Mouse (Mus musculus): ENCODE data around the gene Psmc6.

The Psmc6 gene

GRCm38 (mm10) chr14:45329589-45330181, at the start of gene Psmc6:
Psmc6 (plus strand) TSS chr14:45329788.
- peak; percentile 83 to 90 for DNase-seq

GRCm38 (mm10) chr14:45282066-45282465, 47.5 kb upstream of the Psmc6 start:
- no peak for DNase-seq

- no peak for DNase-seq
These were observed 38.0 kb upstream of the Psmc6 start for GRCm38 (mm10) chr14:45291608-45292007.

- DNase-seq, result no peak
These were observed 25.6 kb upstream of the Psmc6 start for GRCm38 (mm10) chr14:45303939-45304338.

DNA sequence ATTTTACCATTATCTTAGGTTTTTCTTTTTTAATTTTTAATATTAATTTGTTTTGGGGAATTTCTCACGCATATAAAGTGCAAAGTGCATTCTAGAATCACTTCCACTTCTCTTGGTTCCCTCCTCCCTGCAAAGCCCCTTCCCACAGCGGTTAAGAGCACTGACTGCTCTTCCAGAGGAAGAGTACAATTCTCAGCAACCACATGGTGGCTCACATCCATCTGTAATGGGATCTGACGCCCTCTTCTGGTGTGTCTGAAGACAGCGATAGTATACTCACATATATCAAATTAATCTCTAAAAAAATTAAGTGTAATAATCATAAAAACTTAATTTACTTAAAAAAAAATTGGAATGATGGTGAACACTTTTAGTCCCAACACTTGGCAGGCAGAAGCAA, 25.2 kb upstream of the Psmc6 start:
- DNase-seq, result no peak

DNA sequence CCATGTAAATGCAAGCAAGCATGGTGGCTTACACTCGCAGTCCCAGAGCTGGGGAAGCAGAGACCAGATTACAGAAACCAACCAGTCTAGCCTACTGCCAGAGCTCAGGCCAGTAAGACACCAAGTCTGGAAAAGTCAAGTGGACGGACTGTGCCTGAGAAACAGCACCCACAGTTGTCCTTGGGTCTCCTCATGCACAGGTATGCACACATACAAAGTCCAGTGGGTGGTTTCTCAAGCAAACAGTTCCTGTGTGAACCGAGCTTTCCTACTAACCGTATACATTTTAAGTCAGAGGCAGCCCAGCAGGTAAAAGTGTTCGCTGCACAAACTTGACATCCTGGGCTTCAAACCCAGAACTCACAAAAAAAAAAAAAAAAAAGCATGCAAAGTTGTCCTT, 23.7 kb upstream of the Psmc6 start:
- no peak for DNase-seq

- DNase-seq, result no peak
These were observed 21.8 kb upstream of the Psmc6 start for GRCm38 (mm10) chr14:45307630-45308328.

DNA sequence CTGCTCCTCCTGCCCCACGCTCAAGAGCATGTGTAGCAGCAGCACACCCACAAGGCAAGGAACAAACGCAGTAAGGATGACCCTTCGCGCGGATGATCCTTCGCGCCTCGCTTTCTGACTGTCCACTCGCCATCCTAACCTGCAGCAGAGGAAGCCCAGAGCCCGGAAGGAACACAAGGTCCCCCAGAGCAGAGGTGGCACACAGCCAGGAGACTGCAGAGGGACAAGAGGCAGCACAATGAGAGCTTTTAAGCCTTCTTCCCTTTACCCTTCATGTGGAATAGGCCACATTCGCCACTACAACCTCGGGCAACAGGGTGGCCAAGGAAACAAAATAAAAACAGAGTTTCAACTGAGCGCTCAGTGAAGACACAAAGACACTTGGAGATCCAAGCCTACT, 19.9 kb upstream of the Psmc6 start:
- DNase-seq, result no peak

- no peak for DNase-seq
These were observed 19.5 kb upstream of the Psmc6 start for GRCm38 (mm10) chr14:45310101-45310500.

DNA sequence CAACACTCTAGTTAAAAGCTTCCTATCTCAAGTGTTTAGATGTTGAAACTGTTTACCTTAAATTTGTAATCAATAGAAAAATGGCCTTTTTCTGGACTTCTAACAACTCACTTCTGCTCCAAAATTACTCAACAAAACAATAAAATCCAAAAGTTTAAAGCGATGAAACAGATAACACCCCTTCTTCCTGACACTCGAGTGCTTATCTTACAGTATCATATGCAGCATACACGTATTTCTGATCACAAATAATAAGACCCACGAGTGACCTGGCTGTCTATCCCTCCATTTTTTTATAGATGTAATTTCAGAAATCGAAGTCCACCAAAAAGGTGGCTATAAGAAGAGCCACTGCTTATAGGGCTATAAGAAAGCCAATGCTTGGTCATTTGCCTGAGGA, 12.7 kb upstream of the Psmc6 start:
- DNase-seq, result no peak

- DNase-seq, result no peak
These were observed 11.6 kb upstream of the Psmc6 start for GRCm38 (mm10) chr14:45317921-45318411.

DNA sequence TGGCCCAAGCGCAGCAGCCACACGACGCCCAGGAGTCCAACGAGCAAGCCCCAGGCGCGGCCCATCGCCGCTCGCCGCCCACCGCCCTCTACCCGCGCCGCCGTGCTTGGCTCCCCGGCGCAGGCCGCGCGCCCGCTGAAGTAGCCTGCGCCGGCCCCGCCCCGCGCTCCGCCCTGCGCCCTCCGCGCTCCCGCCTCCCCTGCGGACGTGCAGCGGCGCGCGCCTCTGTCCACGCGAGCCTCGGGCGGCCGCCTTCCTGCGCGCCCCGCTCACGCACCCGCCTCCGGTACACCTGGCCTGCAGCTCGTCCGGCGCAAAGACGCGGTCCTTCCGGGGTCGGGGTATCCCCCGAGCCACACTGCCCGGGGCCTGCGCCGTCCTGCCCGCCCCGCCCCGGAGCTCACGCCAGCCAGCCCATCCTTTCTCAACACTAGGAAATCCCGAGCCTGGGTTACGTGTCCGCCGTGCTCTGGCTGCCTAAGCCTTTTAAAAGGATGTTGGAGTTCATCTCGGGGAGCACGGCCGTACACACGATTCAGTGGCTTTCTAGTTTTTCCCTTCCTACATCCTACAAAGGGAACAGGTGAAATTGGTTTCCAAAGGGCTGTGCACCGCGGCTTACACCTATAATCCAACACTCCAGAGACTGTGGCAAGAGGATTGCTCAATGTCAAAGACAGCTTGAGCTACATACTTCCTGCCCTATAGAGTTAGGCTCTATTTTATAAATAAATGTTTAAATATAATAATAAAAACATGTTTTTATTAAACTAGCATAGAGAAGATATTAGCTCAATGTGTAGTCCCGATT, 11.0 kb upstream of the Psmc6 start, which contains the start of gene Ero1l:
Gene Ero1l, minus strand, starts transcription at position 346 of the 811 bp plus-strand sequence.
- DNase-seq, result peak; percentile 68 to 71

- DNase-seq, result no peak
These were observed 10.4 kb upstream of the Psmc6 start for GRCm38 (mm10) chr14:45319237-45319610.

DNA sequence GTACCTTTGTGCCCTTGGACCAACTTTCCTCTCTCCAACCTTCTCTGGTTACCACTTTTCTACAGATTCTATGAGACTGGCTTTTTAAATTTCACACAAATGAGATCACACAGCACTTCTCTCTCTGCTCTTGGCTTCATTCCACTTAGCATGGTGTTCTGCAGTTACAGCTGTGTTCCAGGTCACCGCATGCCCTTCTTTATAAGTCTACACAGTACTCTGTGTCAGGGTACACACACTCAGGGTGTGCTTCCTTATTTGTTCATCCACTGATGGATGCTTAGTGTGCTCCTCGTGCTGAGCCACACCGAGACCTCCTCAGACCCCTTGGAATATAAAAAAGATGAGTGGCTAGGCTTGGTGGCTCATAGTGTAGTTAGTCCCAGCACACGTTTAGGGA, 9.5 kb upstream of the Psmc6 start:
- DNase-seq, result no peak

DNA sequence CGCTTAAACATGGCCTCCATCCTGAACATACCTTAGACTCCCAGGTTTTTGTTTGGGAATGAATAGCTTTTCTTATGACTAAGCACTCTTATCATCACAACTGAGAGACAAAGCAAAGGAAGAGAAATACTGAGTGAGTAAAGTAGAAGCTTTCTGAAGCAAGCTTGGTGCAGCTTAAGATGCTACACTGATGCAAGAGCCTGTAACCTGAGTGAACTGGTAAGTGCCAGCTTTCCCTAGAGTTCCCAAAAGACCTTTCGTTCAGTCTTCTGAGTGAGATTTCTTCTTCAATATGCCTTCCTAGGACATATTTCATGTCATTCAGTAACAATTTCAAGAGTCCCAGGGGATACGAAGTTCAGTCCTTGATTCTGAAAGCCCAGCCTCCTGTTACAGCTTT, 8.5 kb upstream of the Psmc6 start:
- no peak for DNase-seq

- no peak for DNase-seq
These were observed 8.0 kb upstream of the Psmc6 start for GRCm38 (mm10) chr14:45321622-45322021.

DNA sequence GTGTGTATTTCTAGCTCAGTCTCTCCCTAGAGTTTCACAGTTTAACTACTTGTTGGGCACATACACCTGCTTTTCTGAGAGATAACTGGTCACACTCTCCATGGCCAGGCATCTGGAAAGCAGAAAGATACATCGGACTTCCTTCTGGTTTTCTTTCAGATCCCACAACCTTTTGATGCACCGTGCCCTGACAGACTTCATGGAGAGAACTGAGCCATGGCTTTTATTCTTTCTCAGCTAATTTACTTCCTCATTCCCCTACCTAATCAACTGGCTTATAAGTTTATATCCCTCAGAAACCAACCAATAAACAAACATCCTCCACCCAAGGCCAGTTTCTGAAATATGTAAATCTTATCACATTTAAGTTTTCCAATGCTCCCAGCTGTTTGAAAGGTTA, 7.1 kb upstream of the Psmc6 start:
- no peak for DNase-seq

DNA sequence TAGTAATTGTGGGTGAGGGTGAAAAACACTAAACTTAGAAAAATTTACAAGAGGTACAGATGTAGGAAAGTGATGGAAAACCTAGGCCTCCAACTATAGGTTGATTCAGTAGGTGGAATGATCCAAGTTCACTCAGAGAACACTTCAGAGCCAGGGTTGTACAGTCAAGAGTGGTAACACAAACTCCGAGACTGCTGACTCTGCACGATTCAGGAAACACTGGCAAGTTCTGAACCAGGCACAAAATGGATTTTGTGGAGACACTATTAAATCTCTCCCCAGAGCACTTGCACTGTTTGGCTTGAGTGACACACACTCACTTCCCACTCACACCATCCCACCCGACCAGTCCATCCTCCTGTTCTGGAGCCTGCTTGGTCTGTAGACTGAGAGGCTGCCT, 6.3 kb upstream of the Psmc6 start:
- no peak for DNase-seq

GRCm38 (mm10) chr14:45325471-45325870, 4.1 kb upstream of the Psmc6 start:
- DNase-seq, result no peak

DNA sequence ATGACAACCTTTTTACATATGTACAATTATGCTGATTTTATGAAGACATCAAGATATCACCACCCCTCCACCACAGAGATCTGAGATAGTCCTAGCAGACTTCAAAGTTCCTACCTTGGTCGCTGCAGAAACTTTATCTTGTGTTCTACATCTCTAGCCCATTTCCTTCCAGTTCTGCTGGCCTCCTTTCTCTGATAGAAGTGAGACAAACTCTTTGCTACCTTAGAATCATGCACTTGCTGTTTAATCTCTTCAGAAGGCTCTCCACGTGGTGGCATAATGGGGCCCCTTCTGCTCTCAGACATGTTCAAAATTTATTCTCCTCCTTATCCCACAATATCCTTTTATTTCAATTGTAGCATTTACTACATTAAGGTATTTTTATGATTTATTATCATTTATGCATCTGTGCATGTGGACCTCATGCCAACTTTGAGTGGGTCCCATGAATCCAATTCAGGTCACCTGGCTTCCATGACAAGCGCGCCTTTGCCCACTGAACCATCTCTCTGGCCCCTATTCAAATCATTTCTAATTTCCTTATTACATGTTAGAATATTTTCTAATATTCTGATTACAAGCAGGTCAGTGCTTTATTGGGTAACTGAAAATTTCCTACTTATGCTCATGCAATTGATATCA, 1.4 kb upstream of the Psmc6 start:
- DNase-seq, result no peak

DNA sequence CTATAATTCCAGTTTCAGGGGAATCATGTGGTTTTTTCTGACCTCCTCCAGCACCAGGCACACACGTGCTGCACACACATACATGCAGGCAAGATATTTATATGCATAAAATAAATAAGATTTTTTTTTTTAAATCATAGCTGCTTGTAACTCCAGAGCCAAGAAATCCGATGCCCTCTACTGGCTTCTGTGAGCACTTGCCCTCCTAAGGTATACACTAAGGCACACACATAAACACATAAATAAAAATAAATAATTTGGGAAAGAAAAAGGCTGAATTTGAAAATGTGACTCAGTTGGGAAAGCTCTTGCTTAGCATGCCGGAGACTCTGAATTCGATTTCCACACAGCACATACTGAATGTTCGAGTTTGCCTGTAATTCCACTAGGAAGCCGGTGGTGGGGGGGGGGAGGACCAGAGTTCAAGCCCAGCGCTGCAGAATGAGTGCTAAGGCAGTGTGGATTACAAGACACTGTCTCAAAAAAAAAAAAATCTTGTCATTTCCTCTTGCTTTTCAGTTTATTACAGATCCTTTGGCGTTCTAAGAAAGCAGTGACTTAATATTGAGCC, 485 bp upstream of the Psmc6 start:
- no peak for DNase-seq

DNA sequence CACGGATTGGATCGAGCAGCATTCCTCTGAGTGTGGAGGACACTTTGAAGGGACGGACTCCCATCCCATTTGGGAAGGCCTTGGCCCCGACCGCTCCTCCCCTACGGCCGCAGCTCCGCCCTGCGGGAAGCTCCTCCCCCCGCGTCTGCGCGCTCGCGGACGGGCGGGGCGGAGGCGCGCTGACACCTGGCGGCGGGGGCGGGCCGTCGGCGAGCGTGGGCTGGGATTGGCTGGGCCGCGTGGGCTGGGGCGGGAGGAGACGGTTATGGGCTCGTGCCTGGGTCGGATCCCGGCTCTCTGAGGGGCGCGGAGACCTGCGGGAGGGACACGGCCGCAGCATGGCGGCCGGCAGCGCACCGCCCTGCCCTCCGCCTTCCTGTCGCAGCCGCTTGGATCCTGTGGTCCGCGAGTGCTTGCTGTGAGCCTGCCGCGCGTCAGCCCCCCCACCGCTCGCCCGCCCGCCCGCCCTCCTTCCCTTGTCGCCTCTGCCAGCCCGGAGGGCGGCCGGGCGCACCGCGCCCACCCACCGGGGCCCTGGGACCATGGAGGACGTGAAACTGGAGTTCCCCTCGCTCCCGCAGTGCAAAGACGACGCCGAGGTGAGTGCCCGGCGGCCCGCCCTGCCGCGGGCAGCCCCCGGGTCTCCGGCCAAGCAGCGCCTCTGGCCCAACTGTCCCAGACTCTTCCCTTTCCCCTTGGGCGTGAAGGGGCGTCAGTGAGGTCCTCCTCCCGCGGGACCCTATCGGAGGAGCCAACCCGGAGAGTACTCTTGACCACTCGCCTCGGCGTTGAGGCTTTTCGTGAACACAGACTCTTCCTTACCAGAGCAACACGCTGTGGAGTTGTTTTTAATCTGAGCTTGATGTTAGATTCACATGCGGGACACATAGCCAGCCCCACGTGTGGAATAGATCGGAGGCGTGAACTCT, 21.6 kb downstream of the Psmc6 start, which contains the start of gene Styx:
Gene Styx, plus strand, starts transcription at position 163 of the 929 bp plus-strand sequence.
- DNase-seq, result peak; percentile 91 to 92
